Mouse (Mus musculus) adrenal gland, adult 8-10 months (tissue): ENCODE results near the gene Mcoln2. TPM values are rescaled to one million over a fixed set of nuclear protein-coding genes. Genes with fewer than 3 reads are reported as not detected.
"Not testable (repeated sequence)": the region's sequence is repeated elsewhere in the genome, so short reads cannot be mapped to it uniquely, and the experiment has no call there.

Source experiments
- DNase-seq: peaks from one replicate; pipeline ENCODE4 v3.0.0; 2022
- total RNA-seq, 4 experiments: library from RNA; stranded (reverse); gene quantifications; 2 replicates each; pipeline ENCODE4 v1.2.4; 2022

Mcoln2 gene
- total RNA-seq, 4 experiments from 2014 or later = 0.17 to 1.2 (median 0.63) TPM

DNA sequence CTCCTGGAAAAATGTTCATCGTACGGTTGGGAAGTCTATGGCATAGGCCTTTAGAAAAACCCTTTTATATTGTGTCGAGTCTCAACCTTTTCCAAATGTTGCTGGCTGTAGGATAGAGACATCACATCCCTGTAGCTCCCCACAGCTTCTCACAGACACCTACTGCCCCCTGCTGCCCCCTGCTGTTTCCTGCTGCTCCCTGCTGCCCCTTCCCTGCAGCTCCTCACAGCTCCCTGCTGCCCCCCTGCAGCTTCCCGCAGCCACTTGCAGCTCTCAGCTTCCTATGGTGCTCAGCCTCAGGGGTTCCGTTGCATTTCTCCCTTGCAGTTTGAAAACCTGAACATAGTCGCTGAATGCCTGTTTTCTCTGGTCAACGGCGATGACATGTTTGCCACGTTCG lies 40.3 kb downstream of the Mcoln2 start:
- DNase-seq = no peak

DNA sequence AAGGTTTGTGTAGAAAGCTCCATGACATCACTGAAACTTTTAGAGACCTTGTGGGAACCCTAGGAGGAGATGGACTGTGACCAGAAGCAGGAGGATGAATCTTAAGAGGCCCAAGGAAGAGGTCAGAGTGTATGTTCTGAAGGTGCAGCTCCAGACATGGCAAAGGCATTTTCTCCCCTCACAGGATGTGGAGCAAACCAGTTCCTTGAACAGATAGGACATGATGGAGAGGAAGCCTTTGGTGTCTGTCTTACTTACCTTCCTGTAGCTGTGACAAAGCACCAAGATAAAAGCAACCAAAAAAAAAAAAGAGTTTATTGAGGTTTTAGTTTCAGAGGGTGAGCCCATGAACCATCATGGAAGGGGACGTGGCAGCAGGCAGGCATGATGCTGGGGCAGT lies 42.9 kb downstream of the Mcoln2 start:
- DNase-seq = no peak

DNA sequence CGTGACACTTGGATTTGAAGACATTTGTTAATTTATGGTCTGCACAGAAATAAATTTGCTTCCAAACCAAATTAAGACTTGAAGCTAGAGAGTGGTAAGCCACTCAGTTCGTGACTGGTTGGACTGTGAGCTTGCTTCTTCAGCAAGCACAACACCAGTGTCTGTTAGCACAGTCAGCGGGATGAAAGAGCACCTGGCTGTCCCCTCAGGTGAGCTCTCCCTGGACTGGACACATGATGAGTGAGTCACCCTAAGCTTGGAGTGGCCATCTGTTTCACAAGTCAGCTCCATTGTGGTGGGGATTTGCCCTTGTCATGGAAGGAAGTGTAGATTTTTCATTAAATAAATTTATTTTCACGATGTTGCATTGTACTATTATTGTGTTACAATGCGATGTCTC lies 45.5 kb downstream of the Mcoln2 start:
- no peak for DNase-seq

DNA sequence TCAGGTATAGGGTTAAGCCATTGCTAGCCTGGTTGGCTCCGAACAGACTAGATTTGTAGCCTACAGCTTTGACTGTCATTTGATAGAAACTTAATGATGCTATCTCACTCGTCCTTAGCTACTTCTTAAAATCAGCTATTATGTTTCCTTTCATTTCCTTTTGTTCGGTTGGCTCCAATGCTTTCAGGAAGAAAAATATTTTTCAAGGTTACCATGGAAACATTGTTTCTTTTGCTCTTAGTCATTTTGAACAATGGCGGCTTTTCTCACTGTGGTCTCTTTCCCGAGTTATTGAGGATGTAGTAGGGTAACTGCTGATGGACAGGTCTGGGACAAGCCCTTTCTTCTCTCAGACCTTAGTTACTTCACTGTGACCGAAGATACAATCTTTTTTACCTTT lies 46.7 kb downstream of the Mcoln2 start:
- no peak for DNase-seq

DNA sequence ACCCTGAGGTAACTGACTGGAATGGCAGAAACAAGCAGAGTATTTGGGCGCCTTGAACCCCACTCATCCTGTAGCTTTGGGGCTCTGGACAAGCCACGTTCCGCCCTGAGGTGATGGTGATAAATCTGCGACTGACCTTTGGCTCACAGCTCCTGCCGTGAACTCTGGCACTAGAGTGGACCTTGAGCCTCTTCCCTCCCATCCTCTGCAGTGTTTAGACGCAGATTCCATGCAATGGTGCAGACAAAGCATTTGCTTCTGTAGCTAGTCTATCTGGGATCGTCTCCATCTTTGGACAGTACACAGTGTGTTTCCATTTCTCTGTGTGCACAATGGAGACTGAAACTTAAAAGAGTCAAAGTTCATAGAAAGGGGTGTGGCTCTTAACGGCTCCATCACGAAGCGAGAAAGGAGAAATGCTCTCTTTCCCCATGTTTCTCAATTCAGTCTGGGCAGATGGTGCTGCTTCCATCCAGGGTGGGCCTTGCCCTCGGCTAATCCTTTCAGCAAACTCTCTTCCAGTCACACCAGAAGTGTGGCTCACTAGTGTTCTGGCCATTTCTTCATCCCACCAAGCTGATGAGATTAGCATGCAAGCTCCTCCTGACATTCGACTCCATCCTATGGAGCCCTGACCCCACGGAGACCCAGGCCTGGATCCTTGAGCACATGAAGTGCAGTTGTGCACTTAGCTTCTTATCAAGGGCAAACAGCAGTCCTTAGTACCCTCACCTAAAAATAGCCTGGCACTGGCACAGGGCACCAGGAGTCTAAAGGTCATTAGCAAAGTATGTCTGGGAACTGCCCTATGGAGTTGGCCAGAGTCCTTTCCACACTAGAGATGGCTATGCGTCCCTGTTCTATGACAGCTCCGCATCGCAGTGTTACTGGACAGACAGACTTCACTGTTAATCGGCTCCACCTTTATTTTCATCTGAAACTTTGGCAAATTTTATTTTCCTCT lies 47.4 kb downstream of the Mcoln2 start:
- no peak for DNase-seq

DNA sequence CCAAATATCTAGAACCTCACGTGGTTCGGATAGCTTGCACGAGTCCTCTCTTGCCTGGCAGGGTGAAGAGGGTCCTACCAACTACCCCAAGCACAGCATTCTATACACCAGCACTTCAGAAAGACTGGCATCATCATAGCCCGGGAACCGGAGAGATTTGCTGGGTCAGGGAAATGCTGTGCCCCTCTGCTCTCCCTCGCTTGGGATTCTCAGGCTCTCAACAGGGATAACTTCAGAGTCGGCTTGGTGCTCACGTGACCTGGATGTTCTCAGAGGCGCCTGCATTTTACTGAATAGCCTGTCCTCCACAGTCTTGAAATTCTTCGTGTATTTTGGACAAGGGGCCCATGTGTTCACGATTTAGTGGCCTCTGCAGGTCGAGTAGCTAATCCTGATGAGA lies 48.2 kb downstream of the Mcoln2 start:
- DNase-seq = no peak

DNA sequence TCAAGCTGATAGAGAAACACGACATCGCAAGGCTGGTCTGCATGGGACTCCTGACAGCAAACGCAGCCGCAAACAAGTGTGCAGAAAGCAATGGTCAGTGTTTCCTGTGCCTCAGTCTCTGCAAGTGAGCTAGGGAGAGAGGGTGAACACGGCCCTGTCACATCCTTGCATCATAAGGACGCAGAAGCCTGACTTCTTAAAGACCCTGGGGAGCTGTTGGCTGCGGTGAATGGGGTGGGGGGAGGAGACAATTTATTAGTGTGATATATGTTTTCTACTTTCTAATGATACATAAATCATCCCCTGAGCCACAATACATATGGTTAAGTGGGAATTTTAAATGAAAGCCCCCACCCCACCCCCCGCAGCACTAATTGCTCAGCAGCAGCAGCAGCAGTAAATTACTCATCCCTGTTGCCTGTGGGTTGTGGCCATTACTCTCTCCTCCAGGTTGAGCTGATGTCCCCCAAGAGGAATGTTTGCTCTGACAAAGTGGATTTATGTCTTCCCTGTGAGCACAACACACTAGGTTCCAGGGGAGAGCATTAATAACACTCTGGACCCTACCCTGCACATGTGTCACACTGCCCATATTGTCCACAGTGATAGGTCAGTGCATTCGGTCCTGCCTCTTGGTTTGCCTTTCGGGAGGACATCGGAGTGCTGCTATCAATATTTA lies 49.3 kb downstream of the Mcoln2 start:
- no peak for DNase-seq

DNA sequence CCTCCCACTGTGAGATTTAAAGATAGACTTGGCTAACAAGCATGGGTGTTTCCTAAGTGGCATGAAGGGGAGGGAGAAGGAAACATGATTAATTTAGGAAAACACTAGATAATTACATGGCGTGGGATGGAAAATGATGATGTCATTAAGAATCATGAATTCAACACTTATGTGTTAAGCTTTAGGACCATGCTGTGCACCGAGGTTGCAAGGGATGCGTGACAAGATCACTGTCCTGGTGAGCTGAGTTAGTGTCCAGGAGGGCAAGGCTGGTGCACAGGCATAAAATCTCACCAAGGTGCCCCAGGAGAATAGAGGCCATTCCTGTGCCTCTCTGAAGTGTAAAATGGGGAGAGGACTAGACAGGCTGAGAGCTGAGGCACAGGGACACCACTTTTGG lies 49.9 kb downstream of the Mcoln2 start:
- DNase-seq = no peak

DNA sequence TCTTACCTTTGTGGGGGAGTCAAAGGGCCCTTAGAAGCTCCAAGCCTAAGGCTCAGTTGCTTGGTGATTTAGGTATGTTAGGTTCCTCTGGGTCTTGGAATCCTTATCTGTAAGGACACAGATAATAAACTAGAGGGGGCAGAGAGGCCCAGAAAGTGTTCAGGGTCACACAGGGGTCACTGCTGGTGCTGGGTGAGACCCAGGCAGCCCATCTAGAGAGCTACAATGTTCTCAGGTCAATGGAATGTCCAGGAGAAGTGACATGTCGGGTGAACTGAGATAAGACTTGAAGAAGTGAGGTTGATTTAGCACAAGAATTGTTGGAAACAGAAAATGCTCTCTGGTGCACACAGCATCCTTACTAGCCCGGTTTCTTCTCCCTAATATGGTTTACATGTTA lies 54.7 kb downstream of the Mcoln2 start:
- no peak for DNase-seq

DNA sequence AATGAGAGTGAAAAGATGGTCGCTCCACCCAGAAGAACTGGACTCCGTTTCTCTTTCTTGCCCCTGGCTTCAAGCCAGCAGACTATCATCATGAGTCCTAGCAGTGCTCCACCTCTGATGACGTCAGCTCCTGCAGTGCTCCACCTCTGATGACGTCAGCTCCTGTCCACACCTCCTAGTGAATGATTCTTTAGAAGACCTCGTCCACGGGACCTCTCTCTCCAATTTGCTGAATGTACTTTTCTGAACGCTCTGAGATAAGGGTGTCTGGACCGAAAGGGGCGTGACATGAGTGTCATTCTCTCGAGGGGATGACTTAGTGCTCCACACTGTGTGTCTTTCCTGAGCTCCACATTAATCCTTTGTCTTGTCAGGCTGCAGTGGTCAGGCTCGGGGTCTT lies 55.7 kb downstream of the Mcoln2 start:
- DNase-seq = no peak

DNA sequence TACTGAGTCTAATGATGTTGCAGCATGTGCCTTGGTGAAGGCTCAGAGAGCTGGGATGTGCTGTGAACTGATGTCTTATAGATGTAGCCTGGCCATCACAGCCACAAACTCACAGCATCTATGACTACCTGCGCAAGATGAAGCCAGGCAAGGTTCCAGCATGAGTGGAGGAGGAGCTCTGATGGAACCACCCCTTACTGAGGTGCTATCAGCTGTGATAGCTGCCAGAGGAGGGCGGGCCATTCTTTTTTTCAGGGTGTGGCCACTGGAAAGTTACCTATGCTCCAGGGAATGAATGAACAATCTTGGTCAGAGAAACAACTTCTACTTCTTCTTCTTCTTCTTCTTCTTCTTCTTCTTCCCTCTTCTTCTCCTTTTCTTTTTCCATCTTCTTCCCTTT lies 57.0 kb downstream of the Mcoln2 start:
- DNase-seq = no peak

DNA sequence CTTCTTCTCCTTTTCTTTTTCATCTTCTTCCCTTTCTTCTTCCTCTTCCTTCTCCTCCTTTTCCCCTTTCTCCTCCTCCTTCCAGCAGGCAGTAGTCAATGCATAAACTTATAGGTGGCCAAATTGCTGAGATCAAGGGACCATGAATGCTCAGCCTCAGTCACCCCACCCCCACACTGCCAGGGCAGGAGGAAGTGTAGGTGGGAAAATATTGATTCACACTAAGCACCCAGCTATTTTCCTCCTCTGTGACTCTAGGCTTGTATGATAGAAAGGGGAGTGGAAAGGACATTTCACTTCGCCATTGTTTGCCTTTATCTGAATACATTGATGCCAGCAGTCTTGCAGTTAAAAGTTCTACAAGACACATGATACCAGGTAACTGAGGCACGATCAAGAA lies 57.8 kb downstream of the Mcoln2 start:
- DNase-seq = no peak

DNA sequence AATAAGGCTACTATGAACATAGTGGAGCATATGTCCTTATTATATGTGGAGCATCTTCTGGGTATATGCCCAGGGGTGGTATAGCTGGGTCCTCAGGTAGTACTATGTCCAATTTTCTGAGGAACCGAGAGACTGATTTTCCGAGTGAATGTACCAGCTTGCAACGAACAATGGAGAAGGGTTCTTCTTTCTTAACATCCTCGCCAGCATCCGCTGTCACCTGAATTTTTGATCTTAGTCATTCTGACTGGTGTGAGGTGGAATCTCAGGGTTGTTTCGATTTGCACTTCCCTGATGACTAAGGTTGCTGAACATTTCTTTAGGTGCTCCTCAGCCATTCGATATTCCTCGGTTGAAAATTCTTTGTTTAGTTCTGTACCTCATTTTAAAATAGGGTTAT lies 60.1 kb downstream of the Mcoln2 start:
- DNase-seq = not testable (repeated sequence)

DNA sequence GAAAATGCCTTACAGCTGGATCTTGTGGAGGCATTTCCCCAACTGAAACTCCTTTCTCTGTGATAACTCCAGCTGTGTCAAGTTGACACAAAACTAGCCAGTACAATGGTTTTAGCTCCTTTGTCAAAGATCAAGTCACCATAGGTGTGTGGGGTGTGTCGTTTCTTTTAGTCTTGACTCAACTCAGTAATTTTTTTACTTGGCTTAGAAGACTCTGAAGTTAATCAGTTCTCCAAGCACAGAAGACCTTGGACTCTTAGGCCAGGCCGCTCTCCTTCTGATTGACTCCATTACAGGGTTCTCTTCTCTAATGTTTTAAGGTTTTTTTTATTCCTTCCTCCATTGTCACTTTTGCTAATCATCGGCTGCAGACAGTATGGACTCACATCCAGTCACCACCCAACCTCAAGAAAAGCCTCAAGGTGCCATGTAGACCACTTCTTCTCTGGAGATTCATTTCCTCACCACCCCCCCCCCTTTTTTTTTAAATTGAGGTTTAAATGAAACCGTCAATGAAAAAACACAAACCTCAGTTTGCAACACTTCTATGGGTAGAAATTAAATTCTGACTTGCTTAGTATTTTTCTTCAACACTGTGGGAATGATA lies 61.6 kb downstream of the Mcoln2 start:
- DNase-seq = no peak

DNA sequence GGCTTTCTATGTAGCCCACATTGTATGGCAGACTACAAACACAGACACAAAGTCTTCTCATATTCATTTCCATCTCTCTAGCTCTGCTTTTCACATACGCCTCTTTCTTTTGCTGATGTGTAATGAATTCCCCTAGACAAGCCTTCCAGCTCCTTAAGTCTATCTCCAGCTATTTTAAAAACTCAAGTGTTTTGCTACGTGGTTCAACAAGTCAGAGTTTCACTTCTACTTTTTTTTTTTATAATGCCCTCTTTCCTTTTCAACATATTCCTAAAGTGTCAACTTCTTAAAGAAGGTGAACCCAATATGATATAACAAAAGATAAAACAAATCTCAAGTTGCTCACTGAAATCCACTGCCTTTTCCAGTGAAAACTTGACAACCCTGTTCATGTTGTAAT lies 62.3 kb downstream of the Mcoln2 start:
- no peak for DNase-seq

DNA sequence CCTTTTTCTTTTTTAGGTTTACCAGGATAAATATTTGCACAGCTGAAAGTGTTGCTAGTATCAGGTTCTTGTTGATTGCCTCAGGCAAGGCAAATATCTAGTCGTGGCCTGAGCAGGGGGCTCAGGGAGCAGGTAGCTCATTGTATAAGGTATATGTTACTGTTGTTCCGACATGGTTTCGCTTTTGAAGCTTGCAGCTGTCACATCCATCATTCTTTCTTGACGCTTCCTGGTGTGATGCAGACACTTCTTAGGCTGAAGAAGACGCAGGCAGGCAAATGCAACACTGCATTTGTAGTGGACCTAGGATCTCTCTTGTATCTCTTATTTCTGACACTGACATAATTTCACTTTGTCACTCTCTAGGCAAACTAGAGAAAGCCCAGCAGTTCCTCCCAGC lies 63.7 kb downstream of the Mcoln2 start:
- no peak for DNase-seq

DNA sequence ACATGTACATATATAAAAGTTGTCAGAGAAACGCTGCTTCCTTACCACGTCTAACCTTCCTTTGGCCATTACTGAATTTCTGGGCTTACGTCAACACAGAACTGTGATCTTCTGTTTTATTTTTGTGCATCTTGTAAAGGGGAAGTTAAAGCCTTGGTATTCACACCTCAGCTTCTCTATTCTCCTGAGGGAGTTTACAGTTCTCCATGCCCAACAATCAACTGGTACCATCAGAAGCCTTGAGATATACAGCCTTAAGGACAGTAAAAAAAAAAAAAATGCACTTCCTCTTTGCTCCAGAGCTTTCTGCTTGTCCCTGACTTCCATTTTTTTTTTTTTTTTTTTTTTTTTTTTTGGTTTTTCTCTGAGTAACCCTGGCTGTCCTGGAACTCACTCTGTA lies 66.9 kb downstream of the Mcoln2 start:
- no peak for DNase-seq

DNA sequence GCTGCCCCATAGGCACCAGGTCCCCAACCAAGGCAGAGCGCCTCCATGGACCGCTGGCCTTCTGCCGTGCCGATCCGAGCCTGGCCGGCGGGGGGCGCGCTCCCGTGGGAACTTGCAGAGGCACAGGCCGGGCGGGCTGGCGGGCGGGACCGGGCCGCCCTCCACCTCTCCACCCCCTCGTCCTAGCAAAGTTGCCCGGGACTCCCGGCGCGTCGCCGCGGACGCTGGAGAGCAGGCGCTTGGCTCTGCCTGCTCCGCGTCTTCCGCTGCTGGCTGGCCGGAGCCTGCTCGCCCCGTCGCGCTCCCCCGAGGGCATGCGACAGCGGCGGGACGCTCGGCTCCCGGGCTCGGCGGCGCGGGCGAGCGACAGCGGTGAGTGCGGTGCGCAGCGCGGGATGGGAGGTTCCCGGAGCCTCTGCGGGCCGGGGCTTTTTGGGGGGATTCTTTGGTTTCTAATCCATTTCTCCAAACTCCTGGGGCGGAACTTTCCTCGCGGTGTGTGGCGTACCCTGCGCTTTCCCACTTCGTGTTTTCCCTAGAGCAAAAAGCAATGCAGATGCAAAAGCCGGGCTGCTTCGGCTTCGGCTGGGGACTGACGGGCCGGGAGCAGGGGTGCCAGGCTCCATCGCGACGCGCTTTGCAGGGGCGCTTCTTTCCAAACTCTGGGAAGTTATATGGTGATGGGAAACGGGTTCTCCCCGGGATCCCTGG lies 71.3 kb downstream of the Mcoln2 start, which contains the start of gene Lpar3:
Gene Lpar3, plus strand, starts transcription at position 188 of the 711 bp plus-strand sequence.
- DNase-seq = peak; percentile 38

DNA sequence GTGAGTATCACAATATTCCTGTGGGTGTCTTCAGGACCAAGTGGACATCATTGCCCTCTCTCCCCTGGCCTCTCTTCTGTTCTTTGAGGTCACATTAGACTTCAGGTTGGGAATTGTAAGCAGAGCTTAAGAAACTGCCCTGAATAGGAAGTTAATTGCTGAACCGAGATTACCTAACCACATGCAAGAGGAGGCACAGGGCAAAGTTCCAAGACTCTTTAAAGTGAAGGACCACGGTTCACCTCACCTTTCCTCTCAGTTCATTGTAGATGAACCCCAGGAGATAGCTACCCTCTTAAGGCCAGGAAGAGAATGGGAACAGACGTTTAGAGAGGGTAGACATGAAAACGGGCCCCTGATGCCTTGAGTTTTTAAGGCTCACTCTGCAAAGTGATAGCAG lies 74.6 kb downstream of the Mcoln2 start:
- no peak for DNase-seq

DNA sequence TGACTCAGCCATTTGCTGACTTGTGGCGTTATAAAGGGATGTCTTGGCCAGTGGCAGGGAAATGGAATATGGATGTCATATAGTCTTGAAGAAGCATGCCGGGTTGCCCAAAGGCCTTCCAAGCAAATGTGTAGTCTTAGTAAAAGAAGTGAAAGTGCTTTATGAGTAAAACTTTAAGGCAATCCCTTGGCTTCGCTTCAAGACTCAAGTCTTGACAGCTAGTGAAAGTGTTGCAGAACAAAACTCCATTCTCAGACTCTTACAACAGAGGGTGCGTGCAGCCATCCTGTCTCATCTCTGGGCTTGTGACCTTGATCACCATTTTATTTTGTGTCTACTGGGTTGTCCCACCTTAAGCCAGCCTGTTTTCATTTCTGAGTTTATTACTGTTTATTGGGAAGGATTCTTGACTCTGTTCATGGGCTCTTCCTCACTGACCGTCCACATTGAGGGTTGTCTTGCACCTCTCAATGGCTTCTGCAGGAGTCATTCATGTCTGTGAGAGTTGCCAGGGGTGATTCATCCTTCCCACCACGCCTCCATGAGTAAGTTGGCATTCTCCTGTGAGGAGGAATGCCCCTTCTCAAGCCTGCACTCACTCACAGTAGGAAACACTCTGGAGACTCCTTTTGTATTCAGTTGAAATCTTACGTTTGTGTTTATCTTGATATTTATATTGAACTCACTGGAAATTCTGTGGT lies 75.6 kb downstream of the Mcoln2 start:
- DNase-seq = peak; percentile 45

DNA sequence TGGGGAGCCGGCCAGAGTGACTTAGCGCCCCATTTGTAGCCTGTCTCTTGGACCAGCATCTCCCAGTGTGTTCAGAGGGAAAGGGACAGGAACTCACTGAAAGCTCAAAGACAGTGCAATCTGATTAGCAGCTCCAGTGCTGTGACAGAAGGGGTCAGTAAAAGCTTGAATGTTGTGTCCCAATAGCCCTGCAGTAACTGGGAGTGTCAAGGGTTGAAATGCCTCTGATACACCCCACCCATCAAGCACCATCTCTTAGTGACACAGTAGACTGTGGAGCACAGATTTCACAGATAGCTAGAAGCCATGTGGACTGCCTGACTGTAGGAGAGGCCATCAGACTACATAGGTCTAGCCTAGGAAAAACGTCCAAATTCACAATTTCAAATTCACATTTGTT lies 77.8 kb downstream of the Mcoln2 start:
- DNase-seq = no peak
